Mouse (Mus musculus) myocyte (in vitro differentiated cells): ENCODE results near the gene Snta1.

Experiments used
- CEBPB ChIP-seq: IDR thresholded peaks from 2 replicates; pipeline ENCODE4 v1.6.1; 2011; ENCODE audit warnings: mild to moderate bottlenecking, moderate library complexity; ENCODE audit not compliant: poor library complexity, insufficient read depth, severe bottlenecking
- E2F4 ChIP-seq: IDR thresholded peaks from one replicate; pipeline ENCODE4 v1.6.1; 2011; ENCODE audit warnings: mild to moderate bottlenecking, control low read depth, moderate library complexity; ENCODE audit not compliant: insufficient read depth
- MAX ChIP-seq: IDR thresholded peaks from one replicate; pipeline ENCODE4 v1.6.1; 2011; ENCODE audit warnings: low read depth, mild to moderate bottlenecking, control low read depth
- MYOD1 ChIP-seq, 3 experiments: IDR thresholded peaks; one replicate each; pipeline ENCODE4 v1.6.1; 2011; ENCODE audit warnings: control low read depth in 2 of 3, low read depth in 2 of 3, mild to moderate bottlenecking in 2 of 3, moderate library complexity in 1 of 3; ENCODE audit not compliant: insufficient read length in 2 of 3, control insufficient read depth in 1 of 3
- MYOG ChIP-seq, 3 experiments: IDR thresholded peaks; one replicate each; pipeline ENCODE4 v1.6.1; 2011; ENCODE audit warnings: control low read depth in 2 of 3, low read depth in 2 of 3, mild to moderate bottlenecking in 2 of 3; ENCODE audit not compliant: insufficient read length in 2 of 3, control insufficient read depth in 1 of 3, insufficient read depth in 1 of 3
- POLR2A ChIP-seq: IDR thresholded peaks from one replicate; pipeline ENCODE4 v1.6.1; 2011; ENCODE audit warnings: low read depth, mild to moderate bottlenecking, control low read depth, moderate library complexity; ENCODE audit not compliant: insufficient read length
- POLR2AphosphoS2 ChIP-seq: IDR thresholded peaks from one replicate; pipeline ENCODE4 v1.6.1; 2011; ENCODE audit warnings: low read depth, control low read depth; ENCODE audit not compliant: insufficient read length
- SRF ChIP-seq: IDR thresholded peaks from one replicate; pipeline ENCODE4 v1.6.1; 2011; ENCODE audit warnings: low read depth; ENCODE audit not compliant: control insufficient read depth, insufficient read length
- TCF12 ChIP-seq: IDR thresholded peaks from one replicate; pipeline ENCODE4 v1.6.1; 2011; ENCODE audit warnings: mild to moderate bottlenecking, control low read depth; ENCODE audit not compliant: poor library complexity, insufficient read depth, severe bottlenecking
- TCF3 ChIP-seq: IDR thresholded peaks from one replicate; pipeline ENCODE4 v1.6.1; 2011; ENCODE audit warnings: low read depth, control low read depth; ENCODE audit not compliant: insufficient read length
- USF1 ChIP-seq: IDR thresholded peaks from one replicate; pipeline ENCODE4 v1.6.1; 2011; ENCODE audit warnings: low read depth, mild to moderate bottlenecking, control low read depth, moderate library complexity

- TF ChIP-seq USF1: no peak
- no peak for TF ChIP-seq CEBPB
- TF ChIP-seq POLR2A: no peak
- no peak for TF ChIP-seq TCF3
- TF ChIP-seq MYOG (IDR thresholded peaks at IDR 0.05; ENCODE audit: control insufficient read depth in 1 of 3, insufficient read depth in 1 of 3, insufficient read length in 2 of 3, low read depth in 2 of 3): no peak
- no peak for TF ChIP-seq MAX
- no peak for TF ChIP-seq POLR2AphosphoS2
- TF ChIP-seq MYOD1 (IDR thresholded peaks at IDR 0.05; ENCODE audit: control insufficient read depth in 1 of 3, insufficient read length in 2 of 3, low read depth in 2 of 3): no peak
- no peak for TF ChIP-seq E2F4
- TF ChIP-seq SRF: no peak
- no peak for TF ChIP-seq TCF12
Observed at GRCm38 (mm10) chr2:154335572-154335971, 72.3 kb downstream of the Snta1 start.
